Mouse (Mus musculus) ES-Bruce4 (cell line): ENCODE results near the gene Rora.

Source experiments
- CTCF ChIP-seq: IDR thresholded peaks from one replicate; pipeline ENCODE4 v1.8.1; 2011; ENCODE audit warnings: low read depth, low read length
- POLR2A ChIP-seq: IDR thresholded peaks from one replicate; pipeline ENCODE4 v1.8.1; 2011; ENCODE audit warnings: low read length; ENCODE audit not compliant: insufficient read depth

DNA sequence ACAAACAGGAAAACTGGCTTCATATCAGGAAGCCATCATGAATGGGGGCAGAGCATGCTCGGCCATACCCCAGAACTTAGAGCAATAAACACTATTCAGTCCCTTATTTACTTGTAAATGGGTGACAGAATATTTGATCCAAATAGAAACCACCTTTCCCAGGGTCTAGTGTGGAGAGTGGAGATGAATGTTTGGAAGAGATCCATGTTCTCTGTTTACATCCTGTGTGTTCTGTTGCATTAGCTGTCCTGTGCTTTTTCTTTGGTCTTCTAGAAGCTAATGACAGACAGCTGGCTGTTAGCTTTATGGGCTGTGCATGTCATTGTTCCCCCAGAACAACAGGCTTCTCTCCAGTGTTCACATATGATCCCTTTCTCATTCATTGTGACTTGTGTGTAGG is 731.3 kb downstream of the Rora start:
- TF ChIP-seq CTCF (no peak), POLR2A (no peak)
